Mouse (Mus musculus) heart, embryonic 11.5 days (tissue): ENCODE measurements around the gene Ubxn10. TPM values are rescaled to one million over a fixed set of nuclear protein-coding genes. Genes with fewer than 3 reads are reported as not detected.

Experiments used
- ATAC-seq: fragments of 200-750 bp; cut with Nextera tagmentation; replicated peaks from 2 replicates; pipeline ENCODE4 v1.8.0; 2017; ENCODE audit warnings: moderate library complexity; ENCODE audit not compliant: insufficient number of reproducible peaks, low FRiP score, low TSS enrichment
- H3K27ac ChIP-seq: fragments of 300-500 bp; sonication (generic); 2 replicates; pipeline ENCODE4 v1.5.1; 2014; ENCODE audit warnings: mild to moderate bottlenecking, low read depth, low read length
- H3K27me3 ChIP-seq: fragments of 300-500 bp; sonication (generic); 2 replicates; pipeline ENCODE4 v1.6.1; 2014; ENCODE audit warnings: mild to moderate bottlenecking, low read length, mixed read lengths; ENCODE audit not compliant: control insufficient read depth, insufficient read depth
- H3K36me3 ChIP-seq: fragments of 300-500 bp; sonication (generic); 2 replicates; pipeline ENCODE4 v1.6.1; 2014; ENCODE audit warnings: mild to moderate bottlenecking, low read length, moderate library complexity, mixed read lengths; ENCODE audit not compliant: control insufficient read depth, insufficient read depth
- H3K4me1 ChIP-seq: fragments of 300-500 bp; sonication (generic); 2 replicates; pipeline ENCODE4 v1.6.1; 2014; ENCODE audit warnings: low read length; ENCODE audit not compliant: control insufficient read depth, insufficient read depth
- H3K4me2 ChIP-seq: fragments of 300-500 bp; sonication (generic); 2 replicates; pipeline ENCODE4 v1.6.1; 2014; ENCODE audit warnings: mild to moderate bottlenecking, moderate library complexity
- H3K4me3 ChIP-seq: fragments of 300-500 bp; sonication (generic); 2 replicates; pipeline ENCODE4 v1.5.1; 2014; ENCODE audit warnings: low read depth, low read length
- H3K9ac ChIP-seq: fragments of 300-500 bp; sonication (generic); 2 replicates; pipeline ENCODE4 v1.6.1; 2014; ENCODE audit warnings: mild to moderate bottlenecking, low read depth, low read length, moderate library complexity
- H3K9me3 ChIP-seq: fragments of 300-500 bp; sonication (generic); replicated peaks from 2 replicates; pipeline ENCODE4 v1.6.1; 2016; ENCODE audit warnings: low read length; ENCODE audit not compliant: control insufficient read depth
- WGBS: fragments of 180-500 bp; shearing (Covaris S2); extraction: QIAGEN DNeasy Blood & Tissue Kit; methylation state at CpG from one replicate; pipeline ENCODE4 v1.1.7; 2014; ENCODE audit not compliant: insufficient replicate concordance; 5-methylcytosine and 5-hydroxymethylcytosine counted together
- polyA plus RNA-seq: library from polyadenylated mRNA; unstranded; fragments of >200 nt; fragmentation: Nextera tagmentation; extraction: Ambion mirVana; gene quantifications from 2 replicates; pipeline ENCODE4 v1.2.1, GENCODE M21; 2014

The Ubxn10 gene
- polyA plus RNA-seq, 1 experiment from 2014 or later, result 1.3 TPM

GRCm38 (mm10) chr4:138725127-138725461, 11.9 kb downstream of the Ubxn10 start:
- H3K9ac ChIP-seq, result no peak overlapping the region
- H3K36me3 ChIP-seq, result no peaks in the 10 kb centered on the region; the same call in 1 of the 2 replicates
- H3K27ac ChIP-seq, result peak overlapping the region; percentile 54
- H3K4me3 ChIP-seq, result peak overlapping the region; percentile 10
- 3% methylated on average over 13 of the region's 13 CpGs for WGBS
- H3K4me1 ChIP-seq, result peaks cover 22% of the 10 kb centered on the region
- no peaks in the 10 kb centered on the region for H3K9me3 ChIP-seq
- 0 out of 2 replicates have a peak, but pooled peaks cover 3% of the 10 kb centered on the region for H3K27me3 ChIP-seq
- H3K4me2 ChIP-seq, result peak overlapping the region; percentile 54
- ATAC-seq, result peak; percentile 43; the same call in 1 of the 2 replicates

DNA sequence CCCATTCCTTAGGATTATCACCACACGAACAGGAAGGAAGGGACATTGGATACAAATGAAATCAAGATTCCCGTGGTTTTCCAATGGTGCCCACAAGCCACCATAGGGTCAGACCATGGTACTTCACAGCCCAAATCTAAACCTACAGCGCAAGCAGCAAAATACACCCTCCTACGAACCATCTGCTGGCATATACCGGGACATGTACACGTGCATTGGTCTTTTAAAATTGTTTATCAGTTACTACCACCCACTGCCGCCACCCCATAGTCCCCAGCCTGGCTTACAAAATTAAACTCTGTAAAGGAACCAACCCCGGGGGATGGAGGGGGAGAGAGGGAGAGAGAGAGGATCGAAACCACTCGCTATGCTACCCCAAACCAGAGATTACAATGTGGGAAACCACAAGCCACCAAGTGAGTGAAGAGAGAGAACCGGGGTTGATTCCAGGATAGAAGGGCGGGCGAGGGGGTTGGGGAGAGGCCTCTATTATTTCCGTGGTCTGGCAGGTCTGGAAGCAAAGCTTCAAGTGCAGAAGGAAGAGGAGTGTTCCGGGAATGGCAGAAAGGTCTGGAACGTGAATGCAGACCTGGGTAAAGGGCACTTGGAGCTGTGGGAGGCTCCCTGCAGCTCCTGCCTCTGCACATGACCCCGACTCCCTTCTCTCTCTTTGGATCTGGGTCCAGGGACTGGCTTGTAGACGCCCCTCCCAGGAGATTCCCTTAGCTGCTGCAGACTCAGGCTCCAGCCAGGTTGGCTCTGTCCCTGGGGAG, 12.4 kb downstream of the Ubxn10 start, which contains the start of gene Pla2g2c:
Gene Pla2g2c (plus strand): TSS at position 439 of the 773 bp plus-strand sequence.
- H3K4me2 ChIP-seq, result peak within 1 kb of the TSS; percentile 54
- ATAC-seq, result 0 out of 2 replicates have a peak, but pooled peaks have one; percentile 18
- H3K36me3 ChIP-seq, result no peaks in the 10 kb centered on the region; the same call in 1 of the 2 replicates
- H3K9ac ChIP-seq, result peak within 1 kb of the TSS; percentile 35; the same call in 1 of the 2 replicates
- H3K27me3 ChIP-seq, result 0 out of 2 replicates have a peak, but pooled peaks cover 3% of the 10 kb centered on the region
- peak within 1 kb of the TSS; percentile 10 for H3K4me3 ChIP-seq
- no peaks in the 10 kb centered on the region for H3K9me3 ChIP-seq
- peaks cover 22% of the 10 kb centered on the region for H3K4me1 ChIP-seq
- H3K27ac ChIP-seq, result peak within 1 kb of the TSS; percentile 54
- 42% methylated on average over 18 of the region's 18 CpGs for WGBS

- Histone ChIP-seq H3K4me3 (no peak overlapping the region), H3K27me3 (0 out of 2 replicates have a peak, but pooled peaks cover 3% of the 10 kb centered on the region), H3K27ac (no peak overlapping the region), H3K9me3 (no peaks in the 10 kb centered on the region), H3K36me3 (no peaks in the 10 kb centered on the region; the same call in 1 of the 2 replicates), H3K4me1 (peaks cover 22% of the 10 kb centered on the region), H3K4me2 (no peak overlapping the region), H3K9ac (no peak overlapping the region)
- 41% methylated on average over 15 of the region's 15 CpGs for WGBS
- no peak for ATAC-seq
Measured at GRCm38 (mm10) chr4:138723493-138724281, 13.3 kb downstream of the Ubxn10 start.

GRCm38 (mm10) chr4:138719264-138719596, 17.7 kb downstream of the Ubxn10 start:
- peaks cover 7% of the 10 kb centered on the region for H3K4me1 ChIP-seq
- H3K4me3 ChIP-seq, result no peak overlapping the region
- no peaks in the 10 kb centered on the region; the same call in 1 of the 2 replicates for H3K36me3 ChIP-seq
- WGBS, result 77% methylated on average over 5 of the region's 5 CpGs
- H3K27me3 ChIP-seq, result 0 out of 2 replicates have a peak, but pooled peaks cover 3% of the 10 kb centered on the region
- no peaks in the 10 kb centered on the region for H3K9me3 ChIP-seq
- no peak overlapping the region for H3K27ac ChIP-seq
- H3K4me2 ChIP-seq, result no peak overlapping the region
- no peak for ATAC-seq
- no peak overlapping the region for H3K9ac ChIP-seq

DNA sequence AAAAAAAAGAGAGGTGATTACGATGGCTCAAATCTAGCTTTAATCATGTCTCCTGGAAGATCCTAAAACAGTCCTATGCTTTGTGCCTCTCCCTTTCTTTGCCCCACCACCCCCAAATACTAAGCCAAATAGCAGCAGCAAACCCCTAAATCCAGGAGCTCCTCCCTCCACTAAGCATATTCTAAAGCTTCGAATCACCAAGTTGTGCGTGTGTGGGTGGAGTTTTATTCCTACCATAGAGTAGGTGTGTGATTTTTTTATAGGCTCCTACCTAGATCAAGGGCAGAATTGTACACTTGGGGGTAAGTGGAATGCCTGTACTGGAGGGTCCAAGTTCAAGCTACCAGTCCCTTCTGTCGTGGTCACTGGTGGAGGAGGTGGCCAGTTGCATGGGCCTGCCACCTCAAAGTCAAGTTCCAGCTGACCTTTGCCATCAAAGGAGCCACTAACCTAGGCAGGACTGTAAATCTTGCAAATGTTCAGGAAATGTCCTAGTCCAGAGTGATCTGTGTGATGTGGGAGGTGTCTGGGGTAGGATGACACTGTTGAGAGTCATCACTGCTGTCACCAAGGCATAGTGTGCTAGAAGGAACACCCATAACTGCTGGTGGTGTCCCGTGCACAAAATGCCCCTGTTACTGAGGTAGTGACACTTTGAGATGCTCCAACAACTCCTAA, 18.2 kb downstream of the Ubxn10 start:
- no peaks in the 10 kb centered on the region for H3K9me3 ChIP-seq
- peaks cover 2% of the 10 kb centered on the region for H3K4me1 ChIP-seq
- no peak overlapping the region for H3K9ac ChIP-seq
- no peak for ATAC-seq
- H3K27ac ChIP-seq, result no peak overlapping the region
- no peaks in the 10 kb centered on the region; the same call in 1 of the 2 replicates for H3K36me3 ChIP-seq
- no peak overlapping the region for H3K4me2 ChIP-seq
- 0 out of 2 replicates have a peak, but pooled peaks cover 3% of the 10 kb centered on the region for H3K27me3 ChIP-seq
- WGBS, result 64% methylated on average over 5 of the region's 5 CpGs
- no peak overlapping the region for H3K4me3 ChIP-seq

- Histone ChIP-seq H3K9ac (no peak overlapping the region), H3K27me3 (0 out of 2 replicates have a peak, but pooled peaks cover 3% of the 10 kb centered on the region), H3K36me3 (no peaks in the 10 kb centered on the region; the same call in 1 of the 2 replicates), H3K4me2 (no peak overlapping the region), H3K27ac (no peak overlapping the region), H3K9me3 (no peaks in the 10 kb centered on the region), H3K4me1 (no peaks in the 10 kb centered on the region), H3K4me3 (no peak overlapping the region)
- ATAC-seq, result no peak
- 76% methylated on average over 9 of the region's 9 CpGs for WGBS
Measured at GRCm38 (mm10) chr4:138716697-138717096, 20.3 kb downstream of the Ubxn10 start.

GRCm38 (mm10) chr4:138714186-138714585, 22.8 kb downstream of the Ubxn10 start:
- Histone ChIP-seq H3K4me3 (no peak overlapping the region), H3K27me3 (0 out of 2 replicates have a peak, but pooled peaks cover 2% of the 10 kb centered on the region), H3K4me1 (no peaks in the 10 kb centered on the region), H3K36me3 (no peaks in the 10 kb centered on the region), H3K27ac (no peak overlapping the region), H3K4me2 (no peak overlapping the region), H3K9me3 (no peaks in the 10 kb centered on the region), H3K9ac (no peak overlapping the region)
- 67% methylated on average over 1 of the region's 1 CpGs for WGBS
- ATAC-seq, result no peak

GRCm38 (mm10) chr4:138712621-138713020, 24.3 kb downstream of the Ubxn10 start:
- Histone ChIP-seq H3K9ac (no peak overlapping the region), H3K4me2 (no peak overlapping the region), H3K27ac (no peak overlapping the region), H3K4me3 (no peak overlapping the region), H3K36me3 (no peaks in the 10 kb centered on the region), H3K9me3 (no peaks in the 10 kb centered on the region), H3K4me1 (no peaks in the 10 kb centered on the region), H3K27me3 (0 out of 2 replicates have a peak, but pooled peaks cover 2% of the 10 kb centered on the region)
- WGBS, result 69% methylated on average over 8 of the region's 8 CpGs
- ATAC-seq, result no peak
